Mouse (Mus musculus) liver, postnatal 0 days (tissue): ENCODE results near the gene Lipn. TPM values are rescaled to one million over a fixed set of nuclear protein-coding genes. Genes with fewer than 3 reads are reported as not detected.

Experiments used
- ATAC-seq: fragments of 200-750 bp; cut with Nextera tagmentation; 2 replicates; pipeline ENCODE4 v1.8.0; 2017; ENCODE audit warnings: mild to moderate bottlenecking, moderate library complexity
- DNase-seq: peaks from one replicate; pipeline ENCODE4 v3.0.0-alpha.2; 2016
- H3K27ac ChIP-seq: fragments of 300-500 bp; sonication (generic); 2 replicates; pipeline ENCODE4 v1.5.1; 2014; ENCODE audit warnings: antibody characterized with exemption, moderate library complexity, mild to moderate bottlenecking, low read depth
- H3K27me3 ChIP-seq: fragments of 300-500 bp; sonication (generic); 2 replicates; pipeline ENCODE4 v1.6.1; 2014; ENCODE audit warnings: low read length, control low read depth, mixed read lengths; ENCODE audit not compliant: insufficient read depth
- H3K36me3 ChIP-seq: fragments of 300-500 bp; sonication (generic); replicated peaks from 2 replicates; pipeline ENCODE4 v1.6.1; 2014; ENCODE audit warnings: mild to moderate bottlenecking, control low read depth, low read length, moderate library complexity, mixed read lengths; ENCODE audit not compliant: insufficient read depth
- H3K4me1 ChIP-seq: fragments of 300-500 bp; sonication (generic); 2 replicates; pipeline ENCODE4 v1.6.1; 2014; ENCODE audit warnings: antibody characterized with exemption, mild to moderate bottlenecking, control low read depth; ENCODE audit not compliant: insufficient read depth
- H3K4me2 ChIP-seq: fragments of 300-500 bp; sonication (generic); 2 replicates; pipeline ENCODE4 v1.6.1; 2014; ENCODE audit warnings: low read depth, mild to moderate bottlenecking, low read length, moderate library complexity, mixed read lengths
- H3K4me3 ChIP-seq: fragments of 300-500 bp; sonication (generic); 2 replicates; pipeline ENCODE4 v1.5.1; 2014; ENCODE audit warnings: low read depth, low read length
- H3K9ac ChIP-seq: fragments of 300-500 bp; sonication (generic); replicated peaks from 2 replicates; pipeline ENCODE4 v1.6.1; 2014; ENCODE audit warnings: mild to moderate bottlenecking, moderate library complexity
- H3K9me3 ChIP-seq: fragments of 300-500 bp; sonication (generic); 2 replicates; pipeline ENCODE4 v1.6.1; 2016; ENCODE audit warnings: mild to moderate bottlenecking, control low read depth, low read length, mixed read lengths
- CTCF ChIP-seq: sonication (generic); IDR thresholded peaks from 2 replicates; pipeline ENCODE4 v1.5.1; 2016; ENCODE audit warnings: antibody characterized with exemption, low read depth
- EP300 ChIP-seq: IDR thresholded peaks from 2 replicates; pipeline ENCODE4 v1.6.1; 2016; ENCODE audit warnings: antibody characterized with exemption, low read depth, mild to moderate bottlenecking
- WGBS: fragments of 180-500 bp; shearing (Covaris S2); extraction: QIAGEN DNeasy Blood & Tissue Kit; methylation state at CpG from one replicate; pipeline ENCODE4 v1.1.7; 2014; ENCODE audit not compliant: insufficient replicate concordance; 5-methylcytosine and 5-hydroxymethylcytosine counted together
- polyA plus RNA-seq: library from polyadenylated mRNA; unstranded; fragments of >200 nt; fragmentation: Nextera tagmentation; extraction: Ambion mirVana; gene quantifications from 2 replicates; pipeline ENCODE4 v1.2.1, GENCODE M21; 2015

Lipn gene
- polyA plus RNA-seq, 1 experiment from 2014 or later = not detected

- DNase-seq = no peak
- Histone ChIP-seq H3K4me3 (no peak overlapping the region), H3K27me3 (no peaks in the 10 kb centered on the region), H3K4me2 (no peak overlapping the region), H3K36me3 (no peaks in the 10 kb centered on the region), H3K9ac (no peak overlapping the region), H3K4me1 (no peaks in the 10 kb centered on the region), H3K9me3 (no peaks in the 10 kb centered on the region), H3K27ac (no peak overlapping the region)
- 76% methylated on average over 3 of the region's 3 CpGs for WGBS
- no peak for ATAC-seq
- TF ChIP-seq EP300 = no peak
- TF ChIP-seq CTCF = no peak
Observed at GRCm38 (mm10) chr19:34051502-34051901, 15.7 kb upstream of the Lipn start.

- Histone ChIP-seq H3K4me3 (no peak overlapping the region), H3K36me3 (no peaks in the 10 kb centered on the region), H3K27me3 (no peaks in the 10 kb centered on the region), H3K4me2 (no peak overlapping the region), H3K9ac (no peak overlapping the region), H3K9me3 (no peaks in the 10 kb centered on the region), H3K27ac (no peak overlapping the region), H3K4me1 (no peaks in the 10 kb centered on the region)
- DNase-seq (no peak), ATAC-seq (no peak)
- WGBS = 40% methylated on average over 1 of the region's 1 CpGs
- TF ChIP-seq CTCF (no peak), EP300 (no peak)
Observed at GRCm38 (mm10) chr19:34063547-34063946, 3.6 kb upstream of the Lipn start.

GRCm38 (mm10) chr19:34064059-34064458, 3.1 kb upstream of the Lipn start:
- Histone ChIP-seq H3K4me3 (no peak overlapping the region), H3K9me3 (no peaks in the 10 kb centered on the region), H3K4me2 (no peak overlapping the region), H3K27ac (no peak overlapping the region), H3K4me1 (no peaks in the 10 kb centered on the region), H3K9ac (no peak overlapping the region), H3K36me3 (no peaks in the 10 kb centered on the region), H3K27me3 (no peaks in the 10 kb centered on the region)
- TF ChIP-seq EP300 = no peak
- no peak for TF ChIP-seq CTCF
- no peak for ATAC-seq
- DNase-seq = no peak
- WGBS = 74% methylated on average over 4 of the region's 4 CpGs

GRCm38 (mm10) chr19:34074239-34074638, 7.1 kb downstream of the Lipn start:
- ATAC-seq (peak; percentile 40), DNase-seq (no peak)
- Histone ChIP-seq H3K9me3 (no peaks in the 10 kb centered on the region), H3K36me3 (no peaks in the 10 kb centered on the region), H3K4me3 (no peak overlapping the region), H3K4me2 (no peak overlapping the region), H3K27ac (no peak overlapping the region), H3K27me3 (no peaks in the 10 kb centered on the region), H3K4me1 (no peaks in the 10 kb centered on the region), H3K9ac (no peak overlapping the region)
- TF ChIP-seq EP300 (no peak), CTCF (no peak)

GRCm38 (mm10) chr19:34078130-34078529, 11.0 kb downstream of the Lipn start:
- no peak overlapping the region for H3K9ac ChIP-seq
- no peak for ATAC-seq
- H3K36me3 ChIP-seq = no peaks in the 10 kb centered on the region
- H3K27me3 ChIP-seq = no peaks in the 10 kb centered on the region
- no peak overlapping the region for H3K4me2 ChIP-seq
- H3K9me3 ChIP-seq = no peaks in the 10 kb centered on the region
- no peak overlapping the region for H3K27ac ChIP-seq
- WGBS = 78% methylated on average over 2 of the region's 2 CpGs
- no peaks in the 10 kb centered on the region for H3K4me1 ChIP-seq
- H3K4me3 ChIP-seq = no peak overlapping the region
- no peak for DNase-seq
- TF ChIP-seq EP300 (no peak), CTCF (no peak)

GRCm38 (mm10) chr19:34089011-34089680, 22.0 kb downstream of the Lipn start:
- ATAC-seq (no peak), DNase-seq (no peak)
- no peaks in the 10 kb centered on the region for H3K27me3 ChIP-seq
- no peak overlapping the region for H3K9ac ChIP-seq
- TF ChIP-seq EP300 (no peak), CTCF (no peak)
- WGBS = 76% methylated on average over 3 of the region's 3 CpGs
- H3K4me2 ChIP-seq = no peak overlapping the region
- no peak overlapping the region for H3K4me3 ChIP-seq
- H3K4me1 ChIP-seq = no peaks in the 10 kb centered on the region
- H3K36me3 ChIP-seq = no peaks in the 10 kb centered on the region
- no peaks in the 10 kb centered on the region for H3K9me3 ChIP-seq
- no peak overlapping the region for H3K27ac ChIP-seq

- H3K27me3 ChIP-seq = no peaks in the 10 kb centered on the region
- no peak overlapping the region for H3K4me2 ChIP-seq
- H3K9ac ChIP-seq = no peak overlapping the region
- no peak overlapping the region for H3K27ac ChIP-seq
- ATAC-seq (no peak), DNase-seq (no peak)
- no peak overlapping the region for H3K4me3 ChIP-seq
- TF ChIP-seq CTCF = no peak
- no peaks in the 10 kb centered on the region for H3K36me3 ChIP-seq
- 68% methylated on average over 5 of the region's 5 CpGs for WGBS
- no peaks in the 10 kb centered on the region for H3K4me1 ChIP-seq
- no peaks in the 10 kb centered on the region for H3K9me3 ChIP-seq
Observed at GRCm38 (mm10) chr19:34095381-34095780, 28.2 kb downstream of the Lipn start.
